Mouse (Mus musculus): ENCODE results near the gene Iqsec2. TPM values are rescaled to one million over a fixed set of nuclear protein-coding genes. Genes with fewer than 3 reads are reported as not detected.

Iqsec2 gene
- 10 to 100 TPM; 13.0 to 24.4 (median 16.3) TPM for total RNA-seq (2022)

- no peak for DNase-seq (ENCODE audit: low spot score in 2 of 2)
These were observed at the start of gene Iqsec2 for GRCm38 (mm10) chrX:152143941-152144741. TSS of gene Iqsec2 (plus strand) at chrX:152144268.

DNA sequence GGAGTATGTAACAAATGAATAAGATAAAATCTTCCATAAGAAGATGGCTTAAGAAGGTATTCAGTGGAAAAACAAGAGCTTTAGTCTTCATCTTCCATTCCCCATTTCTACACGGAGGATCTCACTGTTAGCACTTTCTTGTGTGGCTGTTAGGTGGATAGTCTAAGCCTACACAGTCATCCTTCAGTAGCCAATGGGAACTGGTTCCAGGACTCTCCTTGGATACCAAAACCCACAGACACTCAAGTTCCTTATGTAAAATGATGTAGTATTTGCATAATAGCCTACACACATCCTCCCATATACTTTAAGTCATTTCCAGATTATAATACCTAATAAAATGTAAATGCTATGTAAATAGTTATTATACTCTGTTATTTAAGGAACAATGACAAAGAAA is 46.5 kb upstream of the Iqsec2 start:
- no peak for DNase-seq (ENCODE audit: low spot score in 2 of 2)

DNA sequence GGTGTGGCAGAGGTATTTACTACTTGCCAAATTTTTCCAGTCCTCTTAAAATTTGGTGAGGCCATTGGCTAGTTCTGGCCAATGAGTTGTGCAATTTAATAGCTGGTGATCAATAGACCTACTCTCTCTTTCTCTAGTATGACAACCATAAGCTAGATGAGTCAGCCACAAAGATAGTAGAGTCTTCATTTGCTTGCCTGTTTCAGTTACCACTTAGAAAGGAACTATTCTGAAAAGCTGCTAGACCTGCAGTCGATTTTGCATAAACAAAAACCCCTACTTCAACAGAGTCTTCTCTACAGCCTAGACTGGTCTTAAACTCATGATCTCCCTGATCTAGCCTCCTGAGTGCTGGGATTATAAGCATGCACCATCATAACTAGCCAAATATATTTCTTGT is 22.4 kb upstream of the Iqsec2 start:
- DNase-seq (ENCODE audit: low spot score in 2 of 2): no peak

DNA sequence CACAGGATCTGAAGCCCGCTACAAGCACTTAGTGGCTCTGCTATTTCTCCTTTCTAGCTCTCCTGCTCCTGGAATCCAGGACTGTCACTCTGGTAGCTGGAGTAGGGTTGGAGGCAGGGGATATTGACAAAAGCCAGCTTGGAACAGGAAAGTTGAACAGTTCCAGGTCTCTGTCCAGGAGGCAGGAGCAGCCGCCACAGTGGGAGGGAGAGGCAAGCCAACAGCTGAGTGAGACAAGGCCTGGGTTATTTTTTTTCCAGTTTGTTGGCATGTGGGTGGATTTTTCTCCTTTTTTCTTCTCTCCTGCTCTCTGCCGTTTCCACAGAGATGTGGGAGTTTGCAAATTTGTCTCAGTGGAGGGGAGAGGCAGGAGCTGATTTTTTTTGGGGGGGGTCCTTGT is 13.3 kb upstream of the Iqsec2 start:
- no peak for DNase-seq (ENCODE audit: low spot score in 2 of 2)

- no peak for DNase-seq (ENCODE audit: low spot score in 2 of 2)
These were observed 12.0 kb upstream of the Iqsec2 start for GRCm38 (mm10) chrX:152132029-152132428.

DNA sequence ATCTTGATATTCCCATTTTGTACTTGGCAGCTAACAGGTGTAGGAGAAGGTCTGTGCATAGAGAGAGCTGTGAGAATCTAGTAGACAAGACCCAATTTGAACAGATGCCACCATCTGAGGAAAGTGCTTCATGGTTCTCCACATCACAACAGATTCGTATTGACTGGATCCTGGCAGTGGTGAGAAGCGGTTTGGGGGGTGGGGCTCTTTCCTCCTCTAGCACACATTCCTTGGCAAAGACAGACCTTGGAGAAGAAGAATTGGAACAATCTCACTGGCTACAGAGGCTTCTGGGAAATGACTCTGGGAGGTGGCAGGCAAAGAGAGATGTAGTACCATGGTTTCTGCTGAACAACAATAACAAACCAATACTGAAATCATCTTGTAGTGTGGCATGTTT is 8.9 kb upstream of the Iqsec2 start:
- DNase-seq (ENCODE audit: low spot score in 2 of 2): no peak

DNA sequence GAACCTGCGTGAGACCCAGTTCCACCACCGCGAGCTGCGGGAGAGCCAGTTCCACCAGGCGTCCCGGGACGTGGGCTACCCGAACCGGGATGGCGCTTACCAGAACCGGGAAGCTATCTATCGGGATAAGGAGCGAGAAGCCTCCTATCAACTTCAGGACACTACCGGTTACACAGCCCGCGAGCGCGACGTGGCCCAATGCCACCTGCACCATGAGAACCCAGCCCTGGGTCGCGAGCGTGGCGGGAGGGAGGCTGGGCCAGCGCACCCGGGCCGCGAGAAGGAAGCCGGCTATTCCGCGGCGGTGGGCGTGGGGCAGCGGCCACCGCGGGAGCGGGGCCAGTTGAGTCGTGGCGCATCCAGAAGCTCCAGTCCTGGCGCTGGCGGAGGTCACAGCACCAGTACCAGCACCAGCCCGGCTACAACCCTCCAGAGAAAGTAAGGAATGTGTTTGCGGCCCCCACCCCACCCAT is 710 bp downstream of the Iqsec2 start:
- peak in 1 of 2 experiments; percentile 8 for DNase-seq (ENCODE audit: low spot score in 2 of 2)

GRCm38 (mm10) chrX:152146150-152146549 is 2.1 kb downstream of the Iqsec2 start:
- peak in 1 of 2 experiments; percentile 5 for DNase-seq (ENCODE audit: low spot score in 2 of 2)

- DNase-seq (ENCODE audit: low spot score in 2 of 2): no peak
These were observed 2.6 kb downstream of the Iqsec2 start for GRCm38 (mm10) chrX:152146691-152147090.

DNA sequence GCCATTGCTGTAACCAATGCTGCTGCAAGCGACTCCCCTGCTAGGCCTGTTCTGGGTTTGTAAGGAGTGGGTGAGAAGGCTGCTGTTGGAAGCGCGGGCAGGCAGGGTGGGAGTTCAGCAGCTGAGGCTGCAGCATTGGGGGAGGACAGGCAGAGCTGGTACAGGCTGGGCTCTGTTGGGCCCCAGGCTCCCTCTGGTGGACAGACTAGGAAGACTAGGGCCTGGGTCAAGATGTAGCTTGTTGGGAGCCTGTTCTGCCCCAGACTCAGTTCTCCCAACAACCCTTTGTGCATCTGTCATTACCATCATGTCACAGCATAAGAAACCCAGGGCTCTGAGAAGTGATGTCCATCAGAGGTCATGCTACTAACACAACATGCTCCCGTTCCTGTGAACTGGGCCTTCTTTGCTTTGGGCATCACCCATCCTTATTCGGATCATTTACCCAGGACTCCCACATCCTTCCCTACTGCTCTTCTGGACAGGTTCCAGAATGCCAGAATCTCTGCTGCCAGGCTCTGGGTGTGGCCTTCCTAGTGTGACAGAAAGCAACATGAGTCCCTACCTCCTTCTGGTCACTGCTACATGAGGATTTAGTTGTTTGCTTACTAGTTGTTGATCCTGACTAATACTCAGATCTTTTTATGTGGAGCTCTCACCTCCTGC is 3.5 kb downstream of the Iqsec2 start:
- peak in 1 of 2 experiments; percentile 31 for DNase-seq (ENCODE audit: low spot score in 2 of 2)

GRCm38 (mm10) chrX:152148706-152149105 is 4.6 kb downstream of the Iqsec2 start:
- peak in 1 of 2 experiments; percentile 14 for DNase-seq (ENCODE audit: low spot score in 2 of 2)

GRCm38 (mm10) chrX:152151709-152152108 is 7.6 kb downstream of the Iqsec2 start:
- peak in 1 of 2 experiments; percentile 9 for DNase-seq (ENCODE audit: low spot score in 2 of 2)

GRCm38 (mm10) chrX:152158294-152158693 is 14.2 kb downstream of the Iqsec2 start:
- DNase-seq (ENCODE audit: low spot score in 2 of 2): no peak

DNA sequence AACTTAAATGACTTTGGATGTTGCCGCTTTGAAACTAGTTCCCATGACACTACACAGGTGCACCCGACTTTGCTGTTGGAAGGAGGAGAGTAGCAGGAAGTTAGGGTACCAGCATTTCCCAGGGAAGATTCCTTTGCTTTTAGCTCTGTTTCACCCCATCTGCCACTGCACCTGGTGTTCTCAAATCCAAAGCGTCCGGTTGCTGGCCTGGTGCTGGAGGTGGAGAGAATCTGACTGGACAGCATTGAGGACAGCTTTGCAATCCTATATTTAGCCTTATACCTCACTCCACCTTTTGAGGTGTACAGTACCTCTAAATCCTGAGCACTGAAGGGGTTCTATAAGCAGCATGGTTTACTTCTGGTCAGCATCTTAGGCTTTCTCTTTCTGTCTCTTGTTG is 17.3 kb downstream of the Iqsec2 start:
- no peak for DNase-seq (ENCODE audit: low spot score in 2 of 2)

GRCm38 (mm10) chrX:152164061-152164460 is 20.0 kb downstream of the Iqsec2 start:
- no peak for DNase-seq (ENCODE audit: low spot score in 2 of 2)

- DNase-seq (ENCODE audit: low spot score in 2 of 2): no peak
These were observed 22.1 kb downstream of the Iqsec2 start for GRCm38 (mm10) chrX:152166161-152166560.

DNA sequence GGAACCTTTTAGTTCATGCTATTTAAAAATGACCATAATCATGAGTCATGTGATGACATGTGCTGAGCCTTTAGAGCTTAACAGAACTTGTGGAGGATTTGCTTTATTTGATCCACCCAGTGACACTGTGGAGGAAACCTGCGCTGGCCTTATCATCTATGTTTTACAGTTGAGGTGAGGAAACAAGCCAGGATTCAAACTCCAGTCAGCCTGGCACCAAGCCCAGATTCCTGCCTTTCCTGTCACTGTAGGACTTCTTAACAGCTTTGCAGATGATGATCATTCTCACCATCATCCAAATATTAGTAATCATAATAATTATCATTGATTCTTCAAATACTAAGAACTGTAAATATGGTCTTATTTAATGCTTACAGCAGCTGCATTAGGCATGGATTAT is 24.5 kb downstream of the Iqsec2 start:
- DNase-seq (ENCODE audit: low spot score in 2 of 2): no peak

- DNase-seq (ENCODE audit: low spot score in 2 of 2): no peak
These were observed 27.3 kb downstream of the Iqsec2 start for GRCm38 (mm10) chrX:152171041-152172026.

DNA sequence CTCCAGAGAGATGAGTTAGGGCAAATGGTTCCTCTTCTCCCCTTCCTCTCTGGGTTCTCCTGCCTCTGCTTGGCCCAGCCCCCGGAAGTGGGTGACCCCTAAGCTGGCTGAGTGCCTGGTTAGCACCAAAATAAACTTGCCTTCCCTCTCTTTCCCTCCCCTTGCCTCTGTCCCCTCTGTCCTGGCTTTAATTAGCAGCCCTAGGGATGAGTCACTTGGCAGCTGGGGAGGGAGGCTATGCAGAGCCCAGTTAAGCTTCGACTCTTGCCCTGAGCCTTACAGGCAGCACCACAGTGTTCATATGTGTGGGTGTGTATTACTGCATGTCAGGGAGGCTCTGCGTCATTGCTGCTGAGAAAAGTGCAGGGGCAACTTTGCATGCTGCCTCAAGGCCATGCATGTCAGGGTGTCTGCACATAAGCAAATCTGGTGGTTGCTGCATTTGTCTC is 28.4 kb downstream of the Iqsec2 start:
- peak; percentile 11 to 45 for DNase-seq (ENCODE audit: low spot score in 2 of 2)

DNA sequence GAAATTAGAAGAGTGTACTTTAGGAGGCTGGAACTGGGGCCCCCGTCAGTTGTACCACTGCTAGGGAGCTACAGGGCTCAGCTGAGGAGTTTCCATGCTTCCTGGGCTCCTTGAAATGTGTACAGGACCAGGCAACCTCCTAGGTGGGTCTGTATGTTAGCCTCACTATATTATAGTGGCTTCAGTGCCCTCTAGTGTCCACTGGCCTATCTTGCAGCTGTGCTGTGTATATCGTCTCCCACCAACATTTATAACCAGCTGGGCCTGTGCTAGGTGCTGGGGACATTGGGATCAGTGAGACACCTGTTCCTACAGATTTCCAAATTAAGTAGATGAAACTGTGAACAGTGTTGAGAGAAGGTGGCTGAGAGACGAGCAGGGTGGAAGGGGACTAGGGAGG is 31.2 kb downstream of the Iqsec2 start:
- DNase-seq (ENCODE audit: low spot score in 2 of 2): peak in 1 of 2 experiments; percentile 6

DNA sequence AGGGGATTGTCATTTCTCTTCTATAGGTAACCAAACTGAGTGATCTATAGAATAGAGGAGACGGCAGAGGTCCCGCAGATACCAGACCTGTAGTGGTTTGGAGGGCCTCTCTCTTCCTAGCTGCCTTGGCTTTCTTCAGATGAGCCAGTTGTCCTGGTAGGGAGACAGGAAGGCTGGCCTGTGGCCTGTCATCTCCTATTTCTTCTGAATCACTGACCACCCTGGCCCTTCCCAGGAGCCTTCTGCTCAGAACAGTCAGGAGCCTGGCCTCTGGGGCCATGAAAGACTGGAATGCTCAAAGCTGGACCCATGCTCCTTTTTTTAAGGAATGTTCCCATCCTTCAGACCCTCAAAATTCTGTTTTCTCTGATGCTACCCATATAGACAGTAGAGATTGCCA is 33.8 kb downstream of the Iqsec2 start:
- no peak for DNase-seq (ENCODE audit: low spot score in 2 of 2)

Measured in gastrocnemius, adult 8-10 months (tissue).